Mouse (Mus musculus): ENCODE results near the gene Shkbp1. TPM values are rescaled to one million over a fixed set of nuclear protein-coding genes. Genes with fewer than 3 reads are reported as not detected.

The Shkbp1 gene
- total RNA-seq, 2 experiments from 2014 or later = 35.1 to 39.2 TPM

Other genes with a start within 250 kb of the Shkbp1 start
- not detected in 2 replicates for gene Cyp2f2, start 236.1 kb downstream of the Shkbp1 start, total RNA-seq (2014; fragmentation: Nextera tagmentation)
- not detected in 2 replicates for gene Cyp2f2, start 236.1 kb downstream of the Shkbp1 start, total RNA-seq (2017)
- gene Cyp2t4, start 202.3 kb downstream of the Shkbp1 start, total RNA-seq (2014; fragmentation: Nextera tagmentation) = not detected in 2 replicates
- not detected in 2 replicates for gene Cyp2t4, start 202.3 kb downstream of the Shkbp1 start, total RNA-seq (2017)
- 23.6 and 24.3 TPM in 2 replicates for gene Egln2, start 189.2 kb downstream of the Shkbp1 start, total RNA-seq (2014; fragmentation: Nextera tagmentation)
- gene Egln2, start 189.2 kb downstream of the Shkbp1 start, total RNA-seq (2017) = 19.5 and 22.1 TPM in 2 replicates
- 16.2 and 30.1 TPM in 2 replicates for gene Rab4b, start 177.1 kb downstream of the Shkbp1 start, total RNA-seq (2014; fragmentation: Nextera tagmentation)
- gene Rab4b, start 177.1 kb downstream of the Shkbp1 start, total RNA-seq (2017) = 3.0 and 7.5 TPM in 2 replicates
- not detected in 2 replicates for gene Gm21983, start 174.9 kb downstream of the Shkbp1 start, total RNA-seq (2014; fragmentation: Nextera tagmentation)
- gene Gm21983, start 174.9 kb downstream of the Shkbp1 start, total RNA-seq (2017) = not detected in 2 replicates
- not detected in 2 replicates for gene Mia, start 174.9 kb downstream of the Shkbp1 start, total RNA-seq (2014; fragmentation: Nextera tagmentation)
- gene Mia, start 174.9 kb downstream of the Shkbp1 start, total RNA-seq (2017) = not detected in 2 replicates
- 6.9 and 7.0 TPM in 2 replicates for gene BC024978, start 160.2 kb downstream of the Shkbp1 start, total RNA-seq (2014; fragmentation: Nextera tagmentation)
- 1.3 and 4.9 TPM in 2 replicates for gene BC024978, start 160.2 kb downstream of the Shkbp1 start, total RNA-seq (2017)
- 297 and 325 TPM in 2 replicates for gene Snrpa, start 159.7 kb downstream of the Shkbp1 start, total RNA-seq (2014; fragmentation: Nextera tagmentation)
- 90.7 and 109 TPM in 2 replicates for gene Snrpa, start 159.7 kb downstream of the Shkbp1 start, total RNA-seq (2017)
- gene Itpkc, start 127.4 kb downstream of the Shkbp1 start, total RNA-seq (2014; fragmentation: Nextera tagmentation) = 2.3 and 5.3 TPM in 2 replicates
- gene Itpkc, start 127.4 kb downstream of the Shkbp1 start, total RNA-seq (2017) = 3.3 and 5.9 TPM in 2 replicates
- 13.0 and 26.7 TPM in 2 replicates for gene Coq8b, start 123.0 kb downstream of the Shkbp1 start, total RNA-seq (2014; fragmentation: Nextera tagmentation)
- 8.2 and 10.7 TPM in 2 replicates for gene Coq8b, start 123.0 kb downstream of the Shkbp1 start, total RNA-seq (2017)
- 0.94 and 3.0 TPM in 2 replicates for gene Numbl, start 97.6 kb downstream of the Shkbp1 start, total RNA-seq (2014; fragmentation: Nextera tagmentation)
- 0.38 and 0.66 TPM in 2 replicates for gene Numbl, start 97.6 kb downstream of the Shkbp1 start, total RNA-seq (2017)
- 0.39 TPM in 1 of 2 replicates, not detected in the other for gene Ltbp4, start 18.3 kb downstream of the Shkbp1 start, total RNA-seq (2014; fragmentation: Nextera tagmentation)
- gene Ltbp4, start 18.3 kb downstream of the Shkbp1 start, total RNA-seq (2017) = 0.05 and 1.4 TPM in 2 replicates
- not detected in 2 replicates for gene Gm20479, start 1.4 kb upstream of the Shkbp1 start, total RNA-seq (2014; fragmentation: Nextera tagmentation)
- gene Gm20479, start 1.4 kb upstream of the Shkbp1 start, total RNA-seq (2017) = not detected in 2 replicates
- 0.09 and 0.37 TPM in 2 replicates for gene Sptbn4, start 91.7 kb upstream of the Shkbp1 start, total RNA-seq (2014; fragmentation: Nextera tagmentation)
- gene Sptbn4, start 91.7 kb upstream of the Shkbp1 start, total RNA-seq (2017) = 0.15 TPM in 1 of 2 replicates, not detected in the other
- gene Blvrb, start 92.0 kb upstream of the Shkbp1 start, total RNA-seq (2014; fragmentation: Nextera tagmentation) = 667 and 741 TPM in 2 replicates
- gene Blvrb, start 92.0 kb upstream of the Shkbp1 start, total RNA-seq (2017) = 183 and 213 TPM in 2 replicates
- 4.8 and 10.1 TPM in 2 replicates for gene Sertad3, start 117.7 kb upstream of the Shkbp1 start, total RNA-seq (2014; fragmentation: Nextera tagmentation)
- 4.3 and 12.5 TPM in 2 replicates for gene Sertad3, start 117.7 kb upstream of the Shkbp1 start, total RNA-seq (2017)
- 2.0 and 6.6 TPM in 2 replicates for gene Sertad1, start 130.9 kb upstream of the Shkbp1 start, total RNA-seq (2014; fragmentation: Nextera tagmentation)
- gene Sertad1, start 130.9 kb upstream of the Shkbp1 start, total RNA-seq (2017) = 9.7 and 11.3 TPM in 2 replicates
- 0.77 and 1.9 TPM in 2 replicates for gene Prx, start 143.3 kb upstream of the Shkbp1 start, total RNA-seq (2014; fragmentation: Nextera tagmentation)
- 1.3 and 1.4 TPM in 2 replicates for gene Prx, start 143.3 kb upstream of the Shkbp1 start, total RNA-seq (2017)
- gene Hipk4, start 167.2 kb upstream of the Shkbp1 start, total RNA-seq (2014; fragmentation: Nextera tagmentation) = 2.4 and 2.6 TPM in 2 replicates
- 0.23 TPM in 1 of 2 replicates, not detected in the other for gene Hipk4, start 167.2 kb upstream of the Shkbp1 start, total RNA-seq (2017)
- 9.4 and 9.8 TPM in 2 replicates for gene Pld3, start 197.2 kb upstream of the Shkbp1 start, total RNA-seq (2014; fragmentation: Nextera tagmentation)
- gene Pld3, start 197.2 kb upstream of the Shkbp1 start, total RNA-seq (2017) = 2.4 and 7.8 TPM in 2 replicates
- gene 2310022A10Rik, start 197.2 kb upstream of the Shkbp1 start, total RNA-seq (2014; fragmentation: Nextera tagmentation) = 30.3 and 38.1 TPM in 2 replicates
- 2.3 and 31.3 TPM in 2 replicates for gene 2310022A10Rik, start 197.2 kb upstream of the Shkbp1 start, total RNA-seq (2017)
- gene Akt2, start 235.5 kb upstream of the Shkbp1 start, total RNA-seq (2014; fragmentation: Nextera tagmentation) = 61.9 and 65.5 TPM in 2 replicates
- gene Akt2, start 235.5 kb upstream of the Shkbp1 start, total RNA-seq (2017) = 60.3 and 82.2 TPM in 2 replicates